Mouse (Mus musculus): ENCODE measurements around the gene Chmp4b.

DNA sequence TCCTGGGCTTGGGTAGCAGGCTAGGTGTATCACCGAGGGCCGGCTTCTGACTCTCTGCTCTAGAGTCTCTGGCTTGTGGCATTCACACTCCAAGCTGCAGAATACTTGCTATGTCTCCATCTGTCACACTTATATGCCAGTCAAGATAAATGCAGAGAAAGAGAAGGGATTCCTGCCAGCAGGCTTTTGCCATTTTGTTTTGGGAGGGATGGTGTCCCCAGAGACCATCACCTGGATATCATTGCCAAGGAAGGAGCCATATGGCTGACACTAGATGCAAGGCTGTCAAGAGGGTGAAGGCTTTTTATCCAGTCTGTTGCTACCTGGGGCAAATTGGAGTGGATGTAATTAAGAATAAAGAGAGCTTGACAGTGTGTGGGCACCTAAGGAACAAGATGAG is 15.7 kb upstream of the Chmp4b start:
- TF ChIP-seq POLR2A (IDR thresholded peaks at IDR 0.05; ENCODE audit: low read depth, low read length), result no peak
- no peak for TF ChIP-seq CTCF (IDR thresholded peaks at IDR 0.05; ENCODE audit: borderline replicate concordance, insufficient read depth, low read length)
